Mouse (Mus musculus): ENCODE data around the gene Pitx3.
"Not testable (repeated sequence)": the region's sequence is repeated elsewhere in the genome, so short reads cannot be mapped to it uniquely, and the experiment has no call there.

Pitx3 gene

DNA sequence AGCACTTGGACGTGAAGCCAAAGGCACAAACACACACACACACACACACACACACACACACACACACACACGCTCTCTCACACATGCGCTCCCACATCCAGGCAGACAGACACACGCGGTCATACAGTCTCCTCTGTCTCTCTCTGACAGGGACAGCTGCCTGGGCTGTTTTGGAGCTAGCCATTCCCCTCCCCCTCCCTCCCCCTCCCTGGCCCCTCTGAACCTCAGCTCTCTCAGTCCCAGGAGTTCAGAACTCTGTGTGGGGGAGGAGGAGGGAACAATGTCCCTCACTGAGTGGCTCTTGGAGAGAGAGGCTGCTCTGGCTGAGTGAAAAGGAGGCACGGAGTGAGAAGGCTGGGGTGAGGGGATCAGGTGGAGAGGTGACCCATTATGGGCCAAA, 7.0 kb downstream of the Pitx3 start:
- DNase-seq (ENCODE audit: low read depth, low spot score) = no peak
- Histone ChIP-seq H3K36me3 (ENCODE audit: control insufficient read depth, insufficient read depth, low read length, poor library complexity, severe bottlenecking) (no peaks in the 10 kb centered on the region), H3K27me3 (ENCODE audit: control insufficient read depth, insufficient read depth, low read length, poor library complexity, severe bottlenecking) (no peaks in the 10 kb centered on the region)

DNA sequence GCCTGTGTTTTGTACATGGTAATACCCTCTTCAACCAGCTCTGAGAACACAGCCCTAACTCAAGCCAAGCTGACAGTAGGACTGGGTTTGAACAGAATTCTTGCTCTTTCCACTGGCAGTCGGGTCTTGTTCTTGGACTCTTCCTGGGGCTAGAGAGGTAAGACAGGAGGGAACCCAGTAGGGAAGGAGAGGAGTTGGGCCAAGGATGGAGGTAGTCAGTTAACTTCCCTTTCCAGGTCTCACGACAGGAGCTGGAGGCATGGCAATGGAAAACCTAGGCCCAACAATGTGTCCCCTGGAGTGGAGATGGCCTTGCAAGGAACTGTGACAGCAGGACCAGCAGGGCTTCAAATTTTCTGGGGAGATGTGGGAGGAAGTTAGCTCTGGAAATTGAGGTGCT, 7.8 kb downstream of the Pitx3 start:
- DNase-seq (ENCODE audit: low read depth, low spot score) = no peak
- H3K27me3 ChIP-seq (ENCODE audit: control insufficient read depth, insufficient read depth, low read length, poor library complexity, severe bottlenecking) = no peaks in the 10 kb centered on the region

DNA sequence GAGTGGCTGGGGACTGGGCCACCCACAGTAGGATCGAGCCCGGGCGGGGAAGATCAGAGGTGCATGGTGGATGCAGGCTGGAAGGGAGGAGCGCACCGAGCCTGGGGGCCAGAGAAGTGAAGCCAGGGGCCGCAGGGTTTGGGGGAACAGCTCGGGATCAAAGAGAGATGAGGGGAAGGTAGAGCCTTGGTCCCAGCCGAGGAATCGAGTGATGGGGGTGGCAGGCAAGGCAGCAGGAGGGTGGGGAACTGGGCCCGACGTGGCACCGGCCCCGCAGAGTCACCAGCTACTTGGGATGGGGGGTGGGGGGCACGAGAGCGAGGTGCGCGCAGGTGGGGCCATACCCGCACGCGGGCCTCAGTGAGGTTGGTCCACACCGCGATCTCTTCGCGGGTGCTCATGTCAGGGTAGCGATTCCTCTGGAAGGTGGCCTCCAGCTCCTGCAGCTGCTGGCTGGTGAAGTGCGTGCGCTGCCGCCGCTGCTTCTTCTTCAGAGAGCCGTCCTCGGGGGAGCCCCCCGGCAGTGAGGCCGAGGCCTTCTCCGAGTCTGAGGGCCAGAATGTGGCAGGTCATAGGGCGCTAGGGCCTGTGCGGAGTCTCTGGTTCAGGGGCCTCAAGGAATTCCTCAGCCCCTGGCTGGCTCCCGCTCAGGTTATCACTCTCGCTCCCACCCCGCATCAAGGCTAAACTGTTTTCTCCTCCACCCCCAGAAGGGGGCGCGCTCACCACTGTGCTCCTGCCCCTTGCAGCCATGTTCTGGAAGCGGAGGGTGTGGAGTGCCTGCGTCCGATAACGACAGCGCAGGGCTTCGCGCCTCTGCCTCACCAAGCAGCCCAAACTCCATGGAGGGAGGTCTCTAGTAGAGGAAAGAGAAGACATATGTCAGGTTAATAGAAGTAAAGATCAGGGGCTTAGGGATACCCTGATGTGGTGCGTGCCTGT, 11.2 kb downstream of the Pitx3 start:
- H3K27me3 ChIP-seq (ENCODE audit: control insufficient read depth, insufficient read depth, low read length, poor library complexity, severe bottlenecking) = no peaks in the 10 kb centered on the region
- DNase-seq (ENCODE audit: low read depth, low spot score) = peak; percentile 86
- no peaks in the 10 kb centered on the region for H3K36me3 ChIP-seq (ENCODE audit: control insufficient read depth, insufficient read depth, low read length, poor library complexity, severe bottlenecking)

More for the DNA sequence above, 7.8 kb downstream of the Pitx3 start:
- H3K36me3 ChIP-seq (ENCODE audit: control insufficient read depth, insufficient read depth, low read length, poor library complexity, severe bottlenecking) = no peaks in the 10 kb centered on the region

DNA sequence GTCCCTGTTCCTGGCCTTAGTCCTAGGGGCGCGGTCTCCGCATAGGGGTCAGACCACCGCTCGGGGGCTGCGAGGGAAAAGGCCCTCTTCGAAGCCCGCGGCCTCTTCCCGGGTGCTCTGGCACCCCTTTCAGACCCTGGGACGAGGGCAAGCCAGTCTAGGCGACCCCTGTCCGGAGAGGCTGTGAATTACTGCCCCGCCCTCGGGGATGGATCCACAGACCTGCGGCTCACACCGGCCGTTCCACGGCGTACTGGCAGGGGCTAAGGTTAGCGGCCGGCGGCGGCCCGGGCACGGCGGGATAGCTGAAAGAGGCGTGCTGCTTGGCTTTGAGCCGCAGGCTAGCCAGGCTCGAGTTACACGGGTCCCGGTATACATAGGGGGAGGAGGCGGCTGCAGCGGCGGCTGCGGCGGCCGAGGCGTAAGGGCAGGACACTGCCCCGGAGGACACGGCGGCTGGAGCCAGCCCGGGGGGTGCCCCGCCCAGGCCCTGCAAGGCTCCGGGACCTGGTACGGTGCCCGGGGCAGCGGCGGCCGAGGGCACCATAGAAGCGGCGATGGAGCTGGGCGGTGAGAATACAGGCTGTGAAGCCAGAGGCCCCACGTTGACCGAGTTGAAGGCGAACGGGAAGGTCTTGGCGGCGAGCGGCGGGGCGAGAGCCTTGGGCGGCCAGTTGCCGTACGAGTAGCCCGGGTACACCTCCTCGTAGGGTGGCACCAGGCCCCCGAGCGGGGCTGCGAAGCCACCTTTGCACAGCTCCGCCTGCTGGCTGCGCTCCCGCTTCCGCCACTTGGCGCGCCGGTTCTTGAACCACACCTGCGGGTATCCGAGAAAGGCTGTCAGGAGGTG, 12.1 kb downstream of the Pitx3 start:
- DNase-seq (ENCODE audit: low read depth, low spot score) = peak; percentile 82

DNA sequence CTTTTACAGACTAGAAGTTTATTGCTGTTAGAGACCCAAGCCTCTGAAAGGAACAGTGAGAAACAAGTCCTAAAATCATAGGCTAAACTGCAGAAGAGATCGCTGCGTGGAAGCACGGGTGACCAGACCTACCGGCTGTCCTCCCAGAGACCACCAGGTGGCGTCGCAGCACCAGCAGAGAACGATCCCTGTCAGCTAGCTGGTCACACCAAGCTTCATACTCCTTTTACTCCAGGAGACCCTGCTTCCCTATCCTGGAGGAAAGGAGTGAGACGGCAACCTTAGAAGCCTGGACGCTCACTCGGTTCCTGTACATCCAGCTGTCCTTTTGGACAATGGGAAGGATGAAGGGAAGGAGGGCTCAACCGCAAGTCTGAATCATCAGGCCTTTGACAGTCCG, 12.8 kb downstream of the Pitx3 start:
- DNase-seq (ENCODE audit: low read depth, low spot score) = peak; percentile 92
- Histone ChIP-seq H3K36me3 (ENCODE audit: control insufficient read depth, insufficient read depth, low read length, poor library complexity, severe bottlenecking) (no peaks in the 10 kb centered on the region), H3K27me3 (ENCODE audit: control insufficient read depth, insufficient read depth, low read length, poor library complexity, severe bottlenecking) (no peaks in the 10 kb centered on the region)

More for the DNA sequence above, 12.1 kb downstream of the Pitx3 start:
- H3K36me3 ChIP-seq (ENCODE audit: control insufficient read depth, insufficient read depth, low read length, poor library complexity, severe bottlenecking) = no peaks in the 10 kb centered on the region
- H3K27me3 ChIP-seq (ENCODE audit: control insufficient read depth, insufficient read depth, low read length, poor library complexity, severe bottlenecking) = no peaks in the 10 kb centered on the region

DNA sequence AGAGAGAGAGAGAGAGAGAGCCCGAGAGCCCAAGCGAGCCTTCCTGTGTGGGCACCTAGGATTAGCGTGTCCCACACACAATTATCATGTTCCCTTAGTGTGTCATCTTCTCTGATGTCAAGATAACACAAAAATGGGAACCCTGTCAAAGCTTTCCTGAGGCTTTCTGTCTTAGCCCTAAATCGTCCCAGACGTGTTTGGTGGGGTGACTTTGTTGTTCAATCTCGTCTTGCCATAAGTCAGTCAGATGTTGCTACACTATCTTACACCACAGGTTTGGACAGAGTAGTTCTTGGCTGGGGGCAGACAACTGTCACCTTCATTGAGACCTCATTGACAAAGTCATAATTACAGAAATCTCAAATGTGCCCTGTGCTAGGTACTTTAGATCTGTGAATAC, 15.5 kb downstream of the Pitx3 start:
- DNase-seq (ENCODE audit: low read depth, low spot score) = no peak
- no peaks in the 10 kb centered on the region for H3K27me3 ChIP-seq (ENCODE audit: control insufficient read depth, insufficient read depth, low read length, poor library complexity, severe bottlenecking)
- H3K36me3 ChIP-seq (ENCODE audit: control insufficient read depth, insufficient read depth, low read length, poor library complexity, severe bottlenecking) = no peaks in the 10 kb centered on the region

DNA sequence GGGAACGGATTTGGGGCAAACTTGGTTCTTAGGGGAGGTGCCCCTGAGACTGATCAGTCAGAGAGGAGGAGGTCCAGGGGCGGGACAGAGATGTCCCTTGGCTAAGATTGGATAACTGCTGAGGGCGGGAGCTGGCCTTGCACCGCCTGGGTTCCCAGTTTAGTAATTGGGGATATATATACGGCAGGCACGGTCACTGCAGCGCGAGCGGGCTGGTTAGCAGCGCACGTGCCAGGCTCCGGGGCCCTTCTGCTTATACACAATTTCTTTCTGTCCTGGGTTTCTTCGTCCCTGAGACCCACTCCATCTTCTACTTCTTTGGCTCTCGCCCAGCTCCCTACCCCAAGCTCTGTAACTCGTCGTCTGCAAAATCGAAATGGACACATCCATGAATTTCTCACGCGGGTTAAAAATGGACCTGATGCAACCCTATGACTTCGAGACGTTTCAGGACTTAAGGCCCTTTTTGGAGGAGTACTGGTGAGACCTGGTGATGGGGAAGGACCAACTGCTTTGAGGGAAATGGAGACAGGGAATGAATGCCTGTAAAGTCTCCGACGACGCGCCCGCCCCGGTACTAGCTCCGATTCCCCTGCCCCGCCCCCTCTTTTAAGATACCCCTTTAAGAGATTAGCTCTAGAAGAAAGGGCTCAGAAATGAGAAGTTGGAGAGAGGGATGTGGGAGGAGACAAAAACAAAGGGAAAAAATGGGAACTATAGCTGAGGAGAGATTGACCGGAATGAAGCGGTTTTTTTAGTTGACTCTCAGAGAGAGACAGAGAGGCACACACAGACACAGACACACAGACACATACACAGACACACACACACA, 16.2 kb downstream of the Pitx3 start, which contains the start of gene Elovl3:
Gene Elovl3, plus strand, starts transcription at position 204 of the 832 bp plus-strand sequence.
- peak; percentile 32 for DNase-seq (ENCODE audit: low read depth, low spot score)
- no peaks in the 10 kb centered on the region for H3K36me3 ChIP-seq (ENCODE audit: control insufficient read depth, insufficient read depth, low read length, poor library complexity, severe bottlenecking)
- H3K27me3 ChIP-seq (ENCODE audit: control insufficient read depth, insufficient read depth, low read length, poor library complexity, severe bottlenecking) = no peaks in the 10 kb centered on the region; the same call in 1 of the 2 replicates

DNA sequence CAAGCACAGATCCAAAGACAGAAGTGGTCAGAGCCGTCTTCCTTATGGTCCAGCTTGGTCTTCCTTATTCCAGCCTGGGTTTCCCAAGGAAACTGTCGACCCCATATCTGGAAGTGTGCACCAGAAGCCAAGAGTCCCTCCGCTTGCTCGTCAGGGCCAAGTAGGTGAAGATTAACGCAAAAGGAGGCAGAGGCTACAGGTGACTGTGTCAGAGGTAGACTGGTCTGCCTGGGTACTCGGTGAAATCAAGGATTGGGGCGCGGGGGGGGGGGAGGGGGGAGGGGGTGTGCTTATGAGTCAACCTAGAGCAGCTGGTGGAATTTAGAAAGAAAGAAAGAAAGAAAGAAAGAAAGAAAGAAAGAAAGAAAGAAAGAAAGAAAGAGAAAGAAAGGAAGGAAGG, 16.8 kb downstream of the Pitx3 start:
- Histone ChIP-seq H3K36me3 (ENCODE audit: control insufficient read depth, insufficient read depth, low read length, poor library complexity, severe bottlenecking) (no peaks in the 10 kb centered on the region), H3K27me3 (ENCODE audit: control insufficient read depth, insufficient read depth, low read length, poor library complexity, severe bottlenecking) (no peaks in the 10 kb centered on the region; the same call in 1 of the 2 replicates)
- no peak for DNase-seq (ENCODE audit: low read depth, low spot score)

DNA sequence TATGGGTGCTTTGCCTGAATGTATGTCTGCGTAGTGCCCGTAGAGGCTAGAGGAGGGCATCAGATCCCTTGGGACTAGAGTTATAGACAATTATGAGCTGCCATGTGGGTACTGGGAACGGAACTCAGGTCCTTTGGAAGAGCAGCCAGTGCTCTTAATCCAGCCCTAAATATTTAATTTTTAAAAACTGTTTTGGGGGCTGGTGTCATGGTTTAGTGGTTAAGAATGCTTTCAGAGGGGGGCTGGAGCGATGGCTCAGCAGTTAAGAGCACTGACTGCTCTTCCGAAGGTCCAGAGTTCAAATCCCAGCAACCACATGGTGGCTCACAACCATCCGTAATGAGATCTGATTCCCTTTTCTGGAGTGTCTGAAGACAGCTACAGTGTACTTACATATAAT, 18.4 kb downstream of the Pitx3 start:
- DNase-seq (ENCODE audit: low read depth, low spot score); H3K36me3 ChIP-seq (ENCODE audit: control insufficient read depth, insufficient read depth, low read length, poor library complexity, severe bottlenecking); H3K27me3 ChIP-seq (ENCODE audit: control insufficient read depth, insufficient read depth, low read length, poor library complexity, severe bottlenecking): not testable (repeated sequence)

DNA sequence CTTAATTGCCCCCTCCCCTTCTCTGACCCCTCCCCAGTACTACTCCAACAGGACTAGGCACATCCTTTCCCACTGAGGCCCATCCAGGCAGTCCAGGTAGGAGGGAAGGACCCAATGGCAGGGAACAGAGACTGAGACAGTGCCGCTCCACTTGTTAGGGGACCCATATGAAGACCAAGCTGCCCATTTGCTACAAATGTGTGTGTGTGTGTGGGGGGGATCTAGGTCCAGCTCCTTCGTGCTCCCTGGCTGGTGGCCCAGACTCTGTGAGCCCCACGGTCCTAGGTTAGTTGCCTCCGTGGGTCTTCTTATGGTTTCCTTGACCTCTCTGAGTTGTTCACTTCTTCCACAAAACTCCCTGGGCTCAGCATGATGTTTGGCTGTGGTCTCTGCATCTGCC, 21.8 kb downstream of the Pitx3 start:
- Histone ChIP-seq H3K27me3 (ENCODE audit: control insufficient read depth, insufficient read depth, low read length, poor library complexity, severe bottlenecking) (no peaks in the 10 kb centered on the region; the same call in 1 of the 2 replicates), H3K36me3 (ENCODE audit: control insufficient read depth, insufficient read depth, low read length, poor library complexity, severe bottlenecking) (no peaks in the 10 kb centered on the region)
- DNase-seq (ENCODE audit: low read depth, low spot score) = no peak

DNA sequence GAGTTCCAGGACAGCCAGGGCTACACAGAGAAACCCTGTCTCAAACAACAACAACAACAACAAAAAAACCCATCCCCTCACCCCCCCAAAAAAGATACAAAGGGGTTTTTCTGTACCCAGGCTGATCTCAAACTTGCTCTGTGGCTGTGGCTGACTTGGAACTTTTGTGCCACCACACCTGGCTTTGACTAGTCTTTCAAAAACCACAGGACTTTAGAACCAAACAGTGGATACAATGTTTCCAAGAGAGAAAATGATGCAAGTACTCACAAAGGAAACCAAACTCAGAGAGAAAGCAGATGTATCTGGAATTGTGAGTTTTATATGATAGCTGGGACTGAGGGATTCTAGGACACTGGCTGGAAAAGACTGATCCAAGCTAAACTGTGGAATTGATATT, 23.5 kb downstream of the Pitx3 start:
- DNase-seq (ENCODE audit: low read depth, low spot score) = no peak
- Histone ChIP-seq H3K36me3 (ENCODE audit: control insufficient read depth, insufficient read depth, low read length, poor library complexity, severe bottlenecking) (no peaks in the 10 kb centered on the region), H3K27me3 (ENCODE audit: control insufficient read depth, insufficient read depth, low read length, poor library complexity, severe bottlenecking) (no peaks in the 10 kb centered on the region; the same call in 1 of the 2 replicates)

DNA sequence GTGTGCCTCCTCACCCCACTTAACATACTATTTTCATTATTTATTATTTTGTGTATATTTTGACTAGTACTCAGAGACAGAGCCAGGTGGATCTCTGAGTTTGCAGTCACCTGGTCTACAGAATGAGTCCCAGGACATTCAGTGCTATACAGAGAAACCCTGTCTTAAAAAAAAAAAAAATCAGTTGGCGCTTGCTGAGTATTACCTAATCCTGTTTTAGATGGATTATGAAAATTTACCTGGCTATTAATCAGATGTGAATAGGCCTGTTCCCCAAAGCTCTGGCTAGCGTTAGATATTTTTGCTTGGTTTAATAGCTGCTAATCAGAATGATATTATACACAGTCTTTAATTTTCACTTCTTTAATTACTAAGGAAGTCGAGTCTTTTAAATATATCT, 24.2 kb downstream of the Pitx3 start:
- DNase-seq (ENCODE audit: low read depth, low spot score) = no peak
- H3K27me3 ChIP-seq (ENCODE audit: control insufficient read depth, insufficient read depth, low read length, poor library complexity, severe bottlenecking) = no peaks in the 10 kb centered on the region; the same call in 1 of the 2 replicates
- no peaks in the 10 kb centered on the region for H3K36me3 ChIP-seq (ENCODE audit: control insufficient read depth, insufficient read depth, low read length, poor library complexity, severe bottlenecking)

DNA sequence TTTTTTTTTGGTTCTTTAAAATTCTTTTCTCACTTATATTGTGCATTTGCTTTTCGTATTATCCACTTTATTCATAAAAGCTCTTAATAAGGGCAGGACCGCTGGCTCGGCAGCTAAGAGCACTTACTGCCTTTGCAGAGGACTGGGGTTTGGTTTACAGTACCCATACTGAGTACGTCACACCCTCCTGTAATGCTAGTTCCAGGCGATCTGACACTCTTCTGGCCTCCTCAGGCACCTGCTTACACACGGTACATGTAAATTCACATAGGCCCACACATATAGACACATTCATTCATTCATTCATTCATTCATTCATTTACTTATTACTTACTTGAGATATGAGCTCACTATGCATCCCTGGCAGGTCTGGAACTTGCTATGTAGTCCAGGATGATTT, 27.3 kb downstream of the Pitx3 start:
- no peaks in the 10 kb centered on the region for H3K27me3 ChIP-seq (ENCODE audit: control insufficient read depth, insufficient read depth, low read length, poor library complexity, severe bottlenecking)
- DNase-seq (ENCODE audit: low read depth, low spot score) = no peak
- no peaks in the 10 kb centered on the region for H3K36me3 ChIP-seq (ENCODE audit: control insufficient read depth, insufficient read depth, low read length, poor library complexity, severe bottlenecking)

DNA sequence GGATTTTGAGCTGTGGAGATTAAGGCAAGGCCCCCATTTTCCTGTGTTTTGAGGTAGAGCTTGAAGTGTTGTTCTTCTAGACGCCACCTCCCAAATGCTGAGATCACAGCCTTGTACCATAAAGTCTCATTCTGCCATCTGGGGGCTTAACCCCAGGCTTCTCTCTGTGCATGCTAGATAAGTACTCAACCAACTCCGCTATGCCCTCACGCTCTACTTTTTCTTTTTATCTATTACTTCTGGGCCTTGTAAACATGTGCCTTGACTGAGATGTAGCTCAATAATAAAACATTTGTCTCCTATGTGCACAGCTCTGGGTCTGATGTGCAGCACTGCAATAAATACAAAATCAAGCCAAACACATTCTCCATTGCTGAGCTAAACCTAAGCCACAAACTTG, 28.7 kb downstream of the Pitx3 start:
- H3K36me3 ChIP-seq (ENCODE audit: control insufficient read depth, insufficient read depth, low read length, poor library complexity, severe bottlenecking) = no peaks in the 10 kb centered on the region

More for the DNA sequence above, 28.7 kb downstream of the Pitx3 start:
- no peaks in the 10 kb centered on the region for H3K27me3 ChIP-seq (ENCODE audit: control insufficient read depth, insufficient read depth, low read length, poor library complexity, severe bottlenecking)
- DNase-seq (ENCODE audit: low read depth, low spot score) = no peak

Measured in splenic B cell, adult 2 months (primary cell).